Mouse (Mus musculus): ENCODE results near the gene B4galnt4. TPM values are rescaled to one million over a fixed set of nuclear protein-coding genes. Genes with fewer than 3 reads are reported as not detected.
A peak's percentile ranks its signal among the peaks of the same experiment; 100 is the strongest.

B4galnt4 gene
- polyA plus RNA-seq, 1 experiment from 2014 or later: 0.15 TPM

DNA sequence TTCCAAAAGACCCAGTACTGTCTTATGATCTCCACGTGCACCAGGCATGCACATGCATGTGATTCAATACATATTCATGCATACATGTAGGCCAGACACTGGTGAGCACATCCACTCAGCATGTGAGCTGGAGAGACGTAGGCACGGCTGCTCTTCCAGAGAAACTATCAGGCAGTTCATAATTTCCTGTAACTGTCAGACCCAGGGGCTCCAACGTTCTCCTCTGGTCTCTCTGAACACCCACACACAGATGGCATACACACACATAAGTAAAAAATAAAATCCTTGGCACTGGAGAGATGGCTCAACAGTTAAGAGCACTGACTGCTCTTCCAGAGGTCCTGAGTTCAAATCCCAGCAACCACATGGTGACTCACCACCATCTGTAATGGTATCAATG, 12.9 kb downstream of the B4galnt4 start:
- Histone ChIP-seq H3K9me3 (ENCODE audit: low read length) (no peaks in the 10 kb centered on the region), H3K27me3 (ENCODE audit: insufficient read depth, low read length) (peaks cover 26% of the 10 kb centered on the region), H3K4me2 (ENCODE audit: low read depth, low read length) (no peak overlapping the region)

GRCm38 (mm10) chr7:141077841-141078240, 16.9 kb downstream of the B4galnt4 start, which contains the start of gene Pkp3:
Gene Pkp3, plus strand, starts transcription at chr7:141078218.
- H3K4me3 ChIP-seq (ENCODE audit: low read depth, low read length): no peak within 1 kb of the TSS

More for the DNA sequence above, 12.9 kb downstream of the B4galnt4 start:
- ATAC-seq (no peak), DNase-seq (no peak)
- peaks cover 4% of the 10 kb centered on the region; the same call in 1 of the 2 replicates for H3K4me1 ChIP-seq (ENCODE audit: insufficient read depth)
- no peaks in the 10 kb centered on the region for H3K36me3 ChIP-seq (replicated peaks; ENCODE audit: insufficient read depth, low read length)
- H3K27ac ChIP-seq (ENCODE audit: low read depth): no peak overlapping the region
- WGBS (ENCODE audit: insufficient replicate concordance): 56% methylated on average over 4 of the region's 4 CpGs
- H3K9ac ChIP-seq (replicated peaks): no peak overlapping the region
- TF ChIP-seq EP300 (IDR thresholded peaks at IDR 0.05; ENCODE audit: low read depth) (no peak), CTCF (IDR thresholded peaks at IDR 0.05; ENCODE audit: low read depth) (no peak)
- H3K4me3 ChIP-seq (ENCODE audit: low read depth, low read length): no peak overlapping the region

GRCm38 (mm10) chr7:141078876-141079275, 18.0 kb downstream of the B4galnt4 start:
- Histone ChIP-seq H3K4me1 (ENCODE audit: insufficient read depth) (no peaks in the 10 kb centered on the region), H3K36me3 (replicated peaks; ENCODE audit: insufficient read depth, low read length) (no peaks in the 10 kb centered on the region), H3K27ac (ENCODE audit: low read depth) (no peak overlapping the region), H3K27me3 (ENCODE audit: insufficient read depth, low read length) (0 out of 2 replicates have a peak, but pooled peaks cover 7% of the 10 kb centered on the region), H3K9ac (replicated peaks) (no peak overlapping the region), H3K4me3 (ENCODE audit: low read depth, low read length) (no peak overlapping the region), H3K9me3 (ENCODE audit: low read length) (no peaks in the 10 kb centered on the region), H3K4me2 (ENCODE audit: low read depth, low read length) (no peak overlapping the region)
- DNase-seq: no peak
- WGBS (ENCODE audit: insufficient replicate concordance): 75% methylated on average over 4 of the region's 4 CpGs
- TF ChIP-seq CTCF (IDR thresholded peaks at IDR 0.05; ENCODE audit: low read depth) (no peak), EP300 (IDR thresholded peaks at IDR 0.05; ENCODE audit: low read depth) (no peak)
- no peak for ATAC-seq

More at GRCm38 (mm10) chr7:141077841-141078240, 16.9 kb downstream of the B4galnt4 start, which contains the start of gene Pkp3:
- Histone ChIP-seq H3K4me1 (ENCODE audit: insufficient read depth) (no peaks in the 10 kb centered on the region), H3K9me3 (ENCODE audit: low read length) (no peaks in the 10 kb centered on the region), H3K36me3 (replicated peaks; ENCODE audit: insufficient read depth, low read length) (no peaks in the 10 kb centered on the region), H3K4me2 (ENCODE audit: low read depth, low read length) (no peak within 1 kb of the TSS), H3K9ac (replicated peaks) (no peak within 1 kb of the TSS), H3K27ac (ENCODE audit: low read depth) (no peak within 1 kb of the TSS), H3K27me3 (ENCODE audit: insufficient read depth, low read length) (0 out of 2 replicates have a peak, but pooled peaks cover 7% of the 10 kb centered on the region)
- WGBS (ENCODE audit: insufficient replicate concordance): 86% methylated on average over 15 of the region's 15 CpGs
- TF ChIP-seq CTCF (IDR thresholded peaks at IDR 0.05; ENCODE audit: low read depth) (no peak), EP300 (IDR thresholded peaks at IDR 0.05; ENCODE audit: low read depth) (no peak)
- no peak for DNase-seq
- no peak for ATAC-seq

GRCm38 (mm10) chr7:141079481-141080449, 18.9 kb downstream of the B4galnt4 start:
- no peak overlapping the region for H3K4me3 ChIP-seq (ENCODE audit: low read depth, low read length)
- H3K36me3 ChIP-seq (replicated peaks; ENCODE audit: insufficient read depth, low read length): no peaks in the 10 kb centered on the region
- no peaks in the 10 kb centered on the region for H3K9me3 ChIP-seq (ENCODE audit: low read length)
- 40% methylated on average over 34 of the region's 34 CpGs for WGBS (ENCODE audit: insufficient replicate concordance)
- no peaks in the 10 kb centered on the region for H3K4me1 ChIP-seq (ENCODE audit: insufficient read depth)
- H3K4me2 ChIP-seq (ENCODE audit: low read depth, low read length): 0 out of 2 replicates have a peak overlapping the region, but pooled peaks have one; percentile 10
- no peak for TF ChIP-seq EP300 (IDR thresholded peaks at IDR 0.05; ENCODE audit: low read depth)
- TF ChIP-seq CTCF (IDR thresholded peaks at IDR 0.05; ENCODE audit: low read depth): no peak
- no peak overlapping the region for H3K9ac ChIP-seq (replicated peaks)
- ATAC-seq: no peak
- H3K27me3 ChIP-seq (ENCODE audit: insufficient read depth, low read length): 0 out of 2 replicates have a peak, but pooled peaks cover 7% of the 10 kb centered on the region
- H3K27ac ChIP-seq (ENCODE audit: low read depth): no peak overlapping the region
- no peak for DNase-seq

- no peaks in the 10 kb centered on the region for H3K9me3 ChIP-seq (ENCODE audit: low read length)
- no peak overlapping the region for H3K4me3 ChIP-seq (ENCODE audit: low read depth, low read length)
- no peak for DNase-seq
- peaks cover 10% of the 10 kb centered on the region; the same call in 1 of the 2 replicates for H3K4me1 ChIP-seq (ENCODE audit: insufficient read depth)
- H3K9ac ChIP-seq (replicated peaks): no peak overlapping the region
- ATAC-seq: no peak
- WGBS (ENCODE audit: insufficient replicate concordance): 23% methylated on average over 8 of the region's 8 CpGs
- H3K27ac ChIP-seq (ENCODE audit: low read depth): no peak overlapping the region
- peaks cover 6% of the 10 kb centered on the region; the same call in 1 of the 2 replicates for H3K36me3 ChIP-seq (replicated peaks; ENCODE audit: insufficient read depth, low read length)
- H3K27me3 ChIP-seq (ENCODE audit: insufficient read depth, low read length): peaks cover 14% of the 10 kb centered on the region
- TF ChIP-seq CTCF (IDR thresholded peaks at IDR 0.05; ENCODE audit: low read depth): no peak
- TF ChIP-seq EP300 (IDR thresholded peaks at IDR 0.05; ENCODE audit: low read depth): no peak
- peak overlapping the region; percentile 39 for H3K4me2 ChIP-seq (ENCODE audit: low read depth, low read length)
Observed at GRCm38 (mm10) chr7:141087894-141088293, 27.0 kb downstream of the B4galnt4 start.

- no peak for DNase-seq
- ATAC-seq: no peak
- H3K4me2 ChIP-seq (ENCODE audit: low read depth, low read length): peak overlapping the region; percentile 39
- no peak overlapping the region for H3K4me3 ChIP-seq (ENCODE audit: low read depth, low read length)
- no peaks in the 10 kb centered on the region for H3K9me3 ChIP-seq (ENCODE audit: low read length)
- no peak overlapping the region for H3K9ac ChIP-seq (replicated peaks)
- no peak overlapping the region for H3K27ac ChIP-seq (ENCODE audit: low read depth)
- peaks cover 6% of the 10 kb centered on the region; the same call in 1 of the 2 replicates for H3K36me3 ChIP-seq (replicated peaks; ENCODE audit: insufficient read depth, low read length)
- WGBS (ENCODE audit: insufficient replicate concordance): 19% methylated on average over 18 of the region's 18 CpGs
- TF ChIP-seq EP300 (IDR thresholded peaks at IDR 0.05; ENCODE audit: low read depth) (no peak), CTCF (IDR thresholded peaks at IDR 0.05; ENCODE audit: low read depth) (no peak)
- peaks cover 15% of the 10 kb centered on the region for H3K4me1 ChIP-seq (ENCODE audit: insufficient read depth)
- H3K27me3 ChIP-seq (ENCODE audit: insufficient read depth, low read length): peaks cover 14% of the 10 kb centered on the region
Observed at GRCm38 (mm10) chr7:141088473-141088872, 27.6 kb downstream of the B4galnt4 start.
